Mouse (Mus musculus) lung, adult 2 months (tissue): ENCODE measurements at regions not wholly inside any gene's neighbourhood (a gene's known extent, or its start where the extent isn't known, plus 50 kb on each side); places are given as distances from the start of the nearest gene placed in this dataset.

Experiments used
- CTCF ChIP-seq: fragments of 200-500 bp; IDR thresholded peaks from 2 replicates; pipeline ENCODE4 v1.5.1; 2011; ENCODE audit warnings: mild to moderate bottlenecking, low read length, control low read depth; ENCODE audit not compliant: insufficient read depth
- POLR2A ChIP-seq: fragments of 200-500 bp; IDR thresholded peaks from 2 replicates; pipeline ENCODE4 v1.6.1; 2011; ENCODE audit warnings: low read depth, mild to moderate bottlenecking, control low read depth, low read length, borderline replicate concordance; ENCODE audit errors: extremely low read depth

DNA sequence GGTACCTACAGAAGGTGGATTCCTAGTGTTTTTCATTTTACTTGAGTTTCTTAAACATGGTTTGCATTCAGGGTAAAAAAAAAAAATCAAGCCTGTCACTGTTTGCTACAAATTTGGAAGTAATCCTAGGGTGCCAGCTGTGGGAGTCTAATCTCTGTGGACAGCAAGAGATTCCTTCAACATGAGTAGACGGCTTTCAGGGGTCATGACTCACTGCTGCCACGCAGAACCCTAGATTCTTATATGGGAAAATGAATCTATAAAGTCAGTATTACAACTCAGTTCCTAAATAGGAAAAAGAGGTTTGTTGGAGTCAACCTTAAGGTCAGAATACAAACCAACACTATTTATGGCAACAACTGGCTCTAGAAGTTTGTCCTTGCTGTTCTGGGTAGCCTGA, 310.1 kb upstream of the Pkdcc start:
- no peak for TF ChIP-seq CTCF
- no peak for TF ChIP-seq POLR2A
